Mouse (Mus musculus): ENCODE results near the gene Zfp750. TPM values are rescaled to one million over a fixed set of nuclear protein-coding genes. Genes with fewer than 3 reads are reported as not detected.

Zfp750 gene
- 0.19 and 0.44 TPM in 2 replicates for polyA plus RNA-seq (2015; fragmentation: Nextera tagmentation; extraction: Ambion mirVana)

GRCm38 (mm10) chr11:121519131-121519530 lies at the start of gene Zfp750:
TSS of gene Zfp750 (minus strand) at chr11:121519333.
- no peak for ATAC-seq
- H3K4me2 ChIP-seq: no peak within 1 kb of the TSS
- 42% methylated on average over 10 of the region's 10 CpGs for WGBS

GRCm38 (mm10) chr11:121564265-121564664 lies 45.1 kb upstream of the Zfp750 start:
- 92% methylated on average over 4 of the region's 4 CpGs for WGBS
- Histone ChIP-seq H3K4me2 (no peak overlapping the region), H3K4me1 (no peaks in the 10 kb centered on the region), H3K27me3 (no peaks in the 10 kb centered on the region), H3K4me3 (no peak overlapping the region), H3K9me3 (replicated peaks) (no peaks in the 10 kb centered on the region), H3K9ac (no peak overlapping the region), H3K36me3 (ENCODE audit: poor library complexity, severe bottlenecking) (peaks cover 10% of the 10 kb centered on the region; the same call in 1 of the 2 replicates), H3K27ac (no peak overlapping the region)
- ATAC-seq: no peak

More at GRCm38 (mm10) chr11:121519131-121519530, at the start of gene Zfp750:
- Histone ChIP-seq H3K4me1 (peaks cover 12% of the 10 kb centered on the region; the same call in 1 of the 2 replicates), H3K27ac (no peak within 1 kb of the TSS), H3K27me3 (no peaks in the 10 kb centered on the region), H3K9me3 (replicated peaks) (no peaks in the 10 kb centered on the region), H3K4me3 (no peak within 1 kb of the TSS), H3K9ac (no peak within 1 kb of the TSS), H3K36me3 (ENCODE audit: poor library complexity, severe bottlenecking) (no peaks in the 10 kb centered on the region)

GRCm38 (mm10) chr11:121563312-121563711 lies 44.2 kb upstream of the Zfp750 start:
- Histone ChIP-seq H3K27ac (no peak overlapping the region), H3K36me3 (ENCODE audit: poor library complexity, severe bottlenecking) (peaks cover 10% of the 10 kb centered on the region; the same call in 1 of the 2 replicates), H3K4me3 (no peak overlapping the region), H3K27me3 (no peaks in the 10 kb centered on the region), H3K4me1 (no peaks in the 10 kb centered on the region), H3K4me2 (no peak overlapping the region), H3K9ac (no peak overlapping the region), H3K9me3 (replicated peaks) (no peaks in the 10 kb centered on the region)
- 94% methylated on average over 5 of the region's 5 CpGs for WGBS
- ATAC-seq: no peak

GRCm38 (mm10) chr11:121560294-121560663 lies 41.1 kb upstream of the Zfp750 start:
- Histone ChIP-seq H3K27ac (no peak overlapping the region), H3K4me1 (no peaks in the 10 kb centered on the region), H3K9me3 (replicated peaks) (no peaks in the 10 kb centered on the region), H3K9ac (no peak overlapping the region), H3K36me3 (ENCODE audit: poor library complexity, severe bottlenecking) (peaks cover 20% of the 10 kb centered on the region), H3K4me2 (no peak overlapping the region), H3K27me3 (no peaks in the 10 kb centered on the region), H3K4me3 (no peak overlapping the region)
- ATAC-seq: no peak
- 81% methylated on average over 7 of the region's 7 CpGs for WGBS

GRCm38 (mm10) chr11:121559527-121560293 lies 40.6 kb upstream of the Zfp750 start:
- H3K4me2 ChIP-seq: no peak overlapping the region
- no peak overlapping the region for H3K4me3 ChIP-seq
- no peaks in the 10 kb centered on the region for H3K9me3 ChIP-seq (replicated peaks)
- ATAC-seq: no peak
- H3K36me3 ChIP-seq (ENCODE audit: poor library complexity, severe bottlenecking): peaks cover 18% of the 10 kb centered on the region
- H3K27ac ChIP-seq: no peak overlapping the region
- H3K27me3 ChIP-seq: no peaks in the 10 kb centered on the region
- 90% methylated on average over 4 of the region's 4 CpGs for WGBS
- H3K4me1 ChIP-seq: no peaks in the 10 kb centered on the region
- no peak overlapping the region for H3K9ac ChIP-seq

GRCm38 (mm10) chr11:121558522-121558921 lies 39.4 kb upstream of the Zfp750 start:
- H3K4me2 ChIP-seq: no peak overlapping the region
- no peak overlapping the region for H3K9ac ChIP-seq
- no peaks in the 10 kb centered on the region for H3K9me3 ChIP-seq (replicated peaks)
- no peak for ATAC-seq
- WGBS: 83% methylated on average over 3 of the region's 3 CpGs
- no peak overlapping the region for H3K4me3 ChIP-seq
- H3K27me3 ChIP-seq: no peaks in the 10 kb centered on the region
- no peaks in the 10 kb centered on the region for H3K4me1 ChIP-seq
- H3K27ac ChIP-seq: no peak overlapping the region
- H3K36me3 ChIP-seq (ENCODE audit: poor library complexity, severe bottlenecking): peaks cover 10% of the 10 kb centered on the region

- no peaks in the 10 kb centered on the region for H3K9me3 ChIP-seq (replicated peaks)
- H3K4me3 ChIP-seq: no peak overlapping the region
- H3K4me1 ChIP-seq: no peaks in the 10 kb centered on the region
- H3K4me2 ChIP-seq: no peak overlapping the region
- ATAC-seq: no peak
- H3K27me3 ChIP-seq: no peaks in the 10 kb centered on the region
- 98% methylated on average over 1 of the region's 1 CpGs for WGBS
- no peak overlapping the region for H3K27ac ChIP-seq
- H3K9ac ChIP-seq: no peak overlapping the region
- H3K36me3 ChIP-seq (ENCODE audit: poor library complexity, severe bottlenecking): peaks cover 10% of the 10 kb centered on the region
Observed at GRCm38 (mm10) chr11:121557946-121558345, 38.8 kb upstream of the Zfp750 start.

- Histone ChIP-seq H3K36me3 (ENCODE audit: poor library complexity, severe bottlenecking) (peaks cover 10% of the 10 kb centered on the region), H3K4me2 (no peak overlapping the region), H3K4me1 (peaks cover 5% of the 10 kb centered on the region), H3K9ac (no peak overlapping the region), H3K9me3 (replicated peaks) (no peaks in the 10 kb centered on the region), H3K27me3 (no peaks in the 10 kb centered on the region), H3K4me3 (no peak overlapping the region), H3K27ac (no peak overlapping the region)
- no peak for ATAC-seq
- 76% methylated on average over 1 of the region's 1 CpGs for WGBS
Observed at GRCm38 (mm10) chr11:121556727-121557126, 37.6 kb upstream of the Zfp750 start.

GRCm38 (mm10) chr11:121553458-121553857 lies 34.3 kb upstream of the Zfp750 start:
- no peak overlapping the region for H3K4me3 ChIP-seq
- H3K4me1 ChIP-seq: peaks cover 33% of the 10 kb centered on the region
- H3K4me2 ChIP-seq: no peak overlapping the region
- peaks cover 10% of the 10 kb centered on the region for H3K36me3 ChIP-seq (ENCODE audit: poor library complexity, severe bottlenecking)
- WGBS: 94% methylated on average over 3 of the region's 3 CpGs
- no peak for ATAC-seq
- H3K27ac ChIP-seq: no peak overlapping the region
- no peaks in the 10 kb centered on the region for H3K9me3 ChIP-seq (replicated peaks)
- no peak overlapping the region for H3K9ac ChIP-seq
- no peaks in the 10 kb centered on the region for H3K27me3 ChIP-seq

GRCm38 (mm10) chr11:121552846-121553457 lies 33.8 kb upstream of the Zfp750 start:
- H3K4me2 ChIP-seq: no peak overlapping the region
- no peak overlapping the region for H3K4me3 ChIP-seq
- no peak for ATAC-seq
- peaks cover 10% of the 10 kb centered on the region for H3K36me3 ChIP-seq (ENCODE audit: poor library complexity, severe bottlenecking)
- peaks cover 33% of the 10 kb centered on the region for H3K4me1 ChIP-seq
- no peak overlapping the region for H3K9ac ChIP-seq
- 94% methylated on average over 7 of the region's 7 CpGs for WGBS
- no peak overlapping the region for H3K27ac ChIP-seq
- no peaks in the 10 kb centered on the region for H3K9me3 ChIP-seq (replicated peaks)
- H3K27me3 ChIP-seq: no peaks in the 10 kb centered on the region

- H3K27ac ChIP-seq: peak overlapping the region; percentile 31; the same call in 1 of the 2 replicates
- H3K27me3 ChIP-seq: no peaks in the 10 kb centered on the region
- H3K4me1 ChIP-seq: peaks cover 33% of the 10 kb centered on the region
- H3K4me3 ChIP-seq: no peak overlapping the region
- ATAC-seq: no peak
- H3K9me3 ChIP-seq (replicated peaks): no peaks in the 10 kb centered on the region
- no peak overlapping the region for H3K9ac ChIP-seq
- no peak overlapping the region for H3K4me2 ChIP-seq
- 79% methylated on average over 4 of the region's 4 CpGs for WGBS
- peaks cover 2% of the 10 kb centered on the region; the same call in 1 of the 2 replicates for H3K36me3 ChIP-seq (ENCODE audit: poor library complexity, severe bottlenecking)
Observed at GRCm38 (mm10) chr11:121552167-121552566, 33.0 kb upstream of the Zfp750 start.

GRCm38 (mm10) chr11:121551206-121551799 lies 32.2 kb upstream of the Zfp750 start:
- Histone ChIP-seq H3K4me1 (peaks cover 33% of the 10 kb centered on the region), H3K9me3 (replicated peaks) (no peaks in the 10 kb centered on the region), H3K27ac (peak overlapping the region; percentile 66; the same call in 1 of the 2 replicates), H3K9ac (no peak overlapping the region), H3K4me2 (no peak overlapping the region), H3K27me3 (no peaks in the 10 kb centered on the region), H3K36me3 (ENCODE audit: poor library complexity, severe bottlenecking) (no peaks in the 10 kb centered on the region), H3K4me3 (no peak overlapping the region)
- WGBS: 95% methylated on average over 5 of the region's 5 CpGs
- ATAC-seq: no peak
